Mouse (Mus musculus): Measurements from ENCODE around the gene Wapl. TPM values are rescaled to one million over a fixed set of nuclear protein-coding genes. Genes with fewer than 3 reads are reported as not detected.

Wapl gene
- total RNA-seq, 2 experiments from 2014 or later = 34.8 to 35.6 TPM

- DNase-seq (ENCODE audit: low spot score in 2 of 2) = no peak
- intact Hi-C loops (cut with DNase I) = no loop called here
Observed at GRCm38 (mm10) chr14:34680815-34681214, 7.1 kb downstream of the Wapl start.

GRCm38 (mm10) chr14:34684989-34685388 is 11.3 kb downstream of the Wapl start:
- intact Hi-C loops (cut with DNase I) = no loop called here
- DNase-seq (ENCODE audit: low spot score in 2 of 2) = no peak

GRCm38 (mm10) chr14:34693970-34694369 is 20.2 kb downstream of the Wapl start:
- no peak for DNase-seq (ENCODE audit: low spot score in 2 of 2)
- intact Hi-C loops (cut with DNase I) = no loop called here

- intact Hi-C loops (cut with DNase I) = no loop called here
- no peak for DNase-seq (ENCODE audit: low spot score in 2 of 2)
Observed at GRCm38 (mm10) chr14:34697376-34697775, 23.6 kb downstream of the Wapl start.

GRCm38 (mm10) chr14:34710209-34710608 is 36.5 kb downstream of the Wapl start:
- DNase-seq (ENCODE audit: low spot score in 2 of 2) = no peak
- intact Hi-C loops (cut with DNase I) = no loop called here

- intact Hi-C loops (cut with DNase I) = no loop called here
- peak; percentile 16 to 18 for DNase-seq (ENCODE audit: low spot score in 2 of 2)
Observed at GRCm38 (mm10) chr14:34712027-34712426, 38.3 kb downstream of the Wapl start.

GRCm38 (mm10) chr14:34712857-34713256 is 39.1 kb downstream of the Wapl start:
- DNase-seq (ENCODE audit: low spot score in 2 of 2) = peak in 1 of 2 experiments; percentile 8
- intact Hi-C loops (cut with DNase I) = no loop called here

- no peak for DNase-seq (ENCODE audit: low spot score in 2 of 2)
- intact Hi-C loops (cut with DNase I) = no loop called here
Observed at GRCm38 (mm10) chr14:34718150-34718549, 44.4 kb downstream of the Wapl start.

GRCm38 (mm10) chr14:34727709-34728108 is 54.0 kb downstream of the Wapl start:
- intact Hi-C loops (cut with DNase I) = no loop called here
- DNase-seq (ENCODE audit: low spot score in 2 of 2) = no peak

- DNase-seq (ENCODE audit: low spot score in 2 of 2) = no peak
- intact Hi-C loops (cut with DNase I) = no loop called here
Observed at GRCm38 (mm10) chr14:34735405-34735804, 61.7 kb downstream of the Wapl start.

- intact Hi-C loops (cut with DNase I) = no loop called here
- no peak for DNase-seq (ENCODE audit: low spot score in 2 of 2)
Observed at GRCm38 (mm10) chr14:34745401-34745800, 71.7 kb downstream of the Wapl start.

GRCm38 (mm10) chr14:34755731-34756130 is 82.0 kb downstream of the Wapl start:
- DNase-seq (ENCODE audit: low spot score in 2 of 2) = no peak
- intact Hi-C loops (cut with DNase I) = no loop called here

- intact Hi-C loops (cut with DNase I) = no loop called here
- DNase-seq (ENCODE audit: low spot score in 2 of 2) = no peak
Observed at GRCm38 (mm10) chr14:34759938-34760337, 86.2 kb downstream of the Wapl start.

GRCm38 (mm10) chr14:34761082-34761959 is 87.6 kb downstream of the Wapl start:
- intact Hi-C loops (cut with DNase I) = no loop called here
- DNase-seq (ENCODE audit: low spot score in 2 of 2) = peak in 1 of 2 experiments; percentile 32

- no peak for DNase-seq (ENCODE audit: low spot score in 2 of 2)
- intact Hi-C loops (cut with DNase I) = no loop called here
Observed at GRCm38 (mm10) chr14:34762682-34763081, 89.0 kb downstream of the Wapl start.

GRCm38 (mm10) chr14:34763771-34764539 is 90.2 kb downstream of the Wapl start:
- intact Hi-C loops (cut with DNase I) = no loop called here
- no peak for DNase-seq (ENCODE audit: low spot score in 2 of 2)

GRCm38 (mm10) chr14:34764908-34765307 is 91.2 kb downstream of the Wapl start:
- intact Hi-C loops (cut with DNase I) = no loop called here
- no peak for DNase-seq (ENCODE audit: low spot score in 2 of 2)

- DNase-seq (ENCODE audit: low spot score in 2 of 2) = no peak
- intact Hi-C loops (cut with DNase I) = no loop called here
Observed at GRCm38 (mm10) chr14:34765380-34765779, 91.7 kb downstream of the Wapl start.

- DNase-seq (ENCODE audit: low spot score in 2 of 2) = no peak
- intact Hi-C loops (cut with DNase I) = no loop called here
Observed at GRCm38 (mm10) chr14:34766181-34766580, 92.5 kb downstream of the Wapl start.

GRCm38 (mm10) chr14:34768373-34768772 is 94.6 kb downstream of the Wapl start:
- intact Hi-C loops (cut with DNase I) = no loop called here
- DNase-seq (ENCODE audit: low spot score in 2 of 2) = peak; percentile 20 to 63
